Mouse (Mus musculus): ENCODE measurements around the gene Agfg1. TPM values are rescaled to one million over a fixed set of nuclear protein-coding genes. Genes with fewer than 3 reads are reported as not detected.

The Agfg1 gene
- polyA plus RNA-seq, 1 experiment, result 5.5 TPM

GRCm38 (mm10) chr1:82801105-82801783, 38.0 kb upstream of the Agfg1 start:
- no peaks in the 10 kb centered on the region for H3K9me3 ChIP-seq (ENCODE audit: control insufficient read depth, low read length)
- peaks cover 34% of the 10 kb centered on the region for H3K4me1 ChIP-seq (ENCODE audit: control insufficient read depth)
- H3K4me3 ChIP-seq (replicated peaks), result no peak overlapping the region
- TF ChIP-seq TAL1 (IDR thresholded peaks at IDR 0.05; ENCODE audit: low read length) (no peak), GATA1 (IDR thresholded peaks at IDR 0.05; ENCODE audit: low read length) (no peak)
- no peaks in the 10 kb centered on the region for H3K36me3 ChIP-seq (ENCODE audit: control insufficient read depth)
- peaks cover 33% of the 10 kb centered on the region for H3K27me3 ChIP-seq (ENCODE audit: control insufficient read depth)

GRCm38 (mm10) chr1:82803608-82804007, 35.7 kb upstream of the Agfg1 start:
- Histone ChIP-seq H3K4me1 (ENCODE audit: control insufficient read depth) (peaks cover 21% of the 10 kb centered on the region), H3K36me3 (ENCODE audit: control insufficient read depth) (no peaks in the 10 kb centered on the region), H3K27me3 (ENCODE audit: control insufficient read depth) (peaks cover 29% of the 10 kb centered on the region), H3K9me3 (ENCODE audit: control insufficient read depth, low read length) (no peaks in the 10 kb centered on the region), H3K4me3 (replicated peaks) (no peak overlapping the region)
- no peak for TF ChIP-seq GATA1 (IDR thresholded peaks at IDR 0.05; ENCODE audit: low read length)
- TF ChIP-seq TAL1 (IDR thresholded peaks at IDR 0.05; ENCODE audit: low read length), result no peak

- Histone ChIP-seq H3K9me3 (ENCODE audit: control insufficient read depth, low read length) (no peaks in the 10 kb centered on the region), H3K27me3 (ENCODE audit: control insufficient read depth) (peaks cover 26% of the 10 kb centered on the region)
- no peak for TF ChIP-seq GATA1 (IDR thresholded peaks at IDR 0.05; ENCODE audit: low read length)
- TF ChIP-seq TAL1 (IDR thresholded peaks at IDR 0.05; ENCODE audit: low read length), result no peak
Measured at GRCm38 (mm10) chr1:82804059-82804458, 35.2 kb upstream of the Agfg1 start.

GRCm38 (mm10) chr1:82806391-82806790, 32.9 kb upstream of the Agfg1 start:
- H3K9me3 ChIP-seq (ENCODE audit: control insufficient read depth, low read length), result no peaks in the 10 kb centered on the region
- TF ChIP-seq TAL1 (IDR thresholded peaks at IDR 0.05; ENCODE audit: low read length) (no peak), GATA1 (IDR thresholded peaks at IDR 0.05; ENCODE audit: low read length) (no peak)
- no peak overlapping the region for H3K4me3 ChIP-seq (replicated peaks)

More at GRCm38 (mm10) chr1:82804059-82804458, 35.2 kb upstream of the Agfg1 start:
- H3K4me3 ChIP-seq (replicated peaks), result no peak overlapping the region
- H3K4me1 ChIP-seq (ENCODE audit: control insufficient read depth), result peaks cover 26% of the 10 kb centered on the region
- no peaks in the 10 kb centered on the region for H3K36me3 ChIP-seq (ENCODE audit: control insufficient read depth)

GRCm38 (mm10) chr1:82807206-82807605, 32.1 kb upstream of the Agfg1 start:
- H3K4me3 ChIP-seq (replicated peaks), result no peak overlapping the region
- no peaks in the 10 kb centered on the region for H3K36me3 ChIP-seq (ENCODE audit: control insufficient read depth)
- peaks cover 49% of the 10 kb centered on the region for H3K4me1 ChIP-seq (ENCODE audit: control insufficient read depth)
- H3K27me3 ChIP-seq (ENCODE audit: control insufficient read depth), result peaks cover under 1% of the 10 kb centered on the region; the same call in 1 of the 2 replicates
- no peaks in the 10 kb centered on the region for H3K9me3 ChIP-seq (ENCODE audit: control insufficient read depth, low read length)
- no peak for TF ChIP-seq TAL1 (IDR thresholded peaks at IDR 0.05; ENCODE audit: low read length)
- no peak for TF ChIP-seq GATA1 (IDR thresholded peaks at IDR 0.05; ENCODE audit: low read length)

More at GRCm38 (mm10) chr1:82806391-82806790, 32.9 kb upstream of the Agfg1 start:
- H3K36me3 ChIP-seq (ENCODE audit: control insufficient read depth), result no peaks in the 10 kb centered on the region
- peaks cover 42% of the 10 kb centered on the region for H3K4me1 ChIP-seq (ENCODE audit: control insufficient read depth)
- peaks cover 8% of the 10 kb centered on the region for H3K27me3 ChIP-seq (ENCODE audit: control insufficient read depth)

GRCm38 (mm10) chr1:82808564-82808963, 30.7 kb upstream of the Agfg1 start:
- H3K36me3 ChIP-seq (ENCODE audit: control insufficient read depth), result no peaks in the 10 kb centered on the region
- no peaks in the 10 kb centered on the region for H3K9me3 ChIP-seq (ENCODE audit: control insufficient read depth, low read length)
- H3K4me3 ChIP-seq (replicated peaks), result no peak overlapping the region
- H3K27me3 ChIP-seq (ENCODE audit: control insufficient read depth), result no peaks in the 10 kb centered on the region
- TF ChIP-seq GATA1 (IDR thresholded peaks at IDR 0.05; ENCODE audit: low read length), result no peak
- no peak for TF ChIP-seq TAL1 (IDR thresholded peaks at IDR 0.05; ENCODE audit: low read length)
- peaks cover 61% of the 10 kb centered on the region for H3K4me1 ChIP-seq (ENCODE audit: control insufficient read depth)

GRCm38 (mm10) chr1:82811766-82812165, 27.5 kb upstream of the Agfg1 start:
- H3K9me3 ChIP-seq (ENCODE audit: control insufficient read depth, low read length), result no peaks in the 10 kb centered on the region
- no peak overlapping the region for H3K4me3 ChIP-seq (replicated peaks)
- H3K27me3 ChIP-seq (ENCODE audit: control insufficient read depth), result no peaks in the 10 kb centered on the region
- TF ChIP-seq GATA1 (IDR thresholded peaks at IDR 0.05; ENCODE audit: low read length) (no peak), TAL1 (IDR thresholded peaks at IDR 0.05; ENCODE audit: low read length) (no peak)
- peaks cover 72% of the 10 kb centered on the region for H3K4me1 ChIP-seq (ENCODE audit: control insufficient read depth)
- no peaks in the 10 kb centered on the region; the same call in 1 of the 2 replicates for H3K36me3 ChIP-seq (ENCODE audit: control insufficient read depth)

GRCm38 (mm10) chr1:82815941-82816716, 23.2 kb upstream of the Agfg1 start:
- Histone ChIP-seq H3K36me3 (ENCODE audit: control insufficient read depth) (peaks cover 5% of the 10 kb centered on the region), H3K4me1 (ENCODE audit: control insufficient read depth) (peaks cover 95% of the 10 kb centered on the region), H3K9me3 (ENCODE audit: control insufficient read depth, low read length) (no peaks in the 10 kb centered on the region), H3K27me3 (ENCODE audit: control insufficient read depth) (no peaks in the 10 kb centered on the region), H3K4me3 (replicated peaks) (peak overlapping the region; percentile 57)
- peak; percentile 93 for TF ChIP-seq TAL1 (IDR thresholded peaks at IDR 0.05; ENCODE audit: low read length)
- TF ChIP-seq GATA1 (IDR thresholded peaks at IDR 0.05; ENCODE audit: low read length), result peak; percentile 85

GRCm38 (mm10) chr1:82819366-82819765, 19.9 kb upstream of the Agfg1 start:
- H3K27me3 ChIP-seq (ENCODE audit: control insufficient read depth), result no peaks in the 10 kb centered on the region
- H3K4me1 ChIP-seq (ENCODE audit: control insufficient read depth), result peaks cover 99% of the 10 kb centered on the region

More at GRCm38 (mm10) chr1:82819366-82819765, 19.9 kb upstream of the Agfg1 start:
- no peaks in the 10 kb centered on the region for H3K9me3 ChIP-seq (ENCODE audit: control insufficient read depth, low read length)
- H3K4me3 ChIP-seq (replicated peaks), result peak overlapping the region; percentile 60
- H3K36me3 ChIP-seq (ENCODE audit: control insufficient read depth), result peaks cover 12% of the 10 kb centered on the region
- no peak for TF ChIP-seq TAL1 (IDR thresholded peaks at IDR 0.05; ENCODE audit: low read length)
- no peak for TF ChIP-seq GATA1 (IDR thresholded peaks at IDR 0.05; ENCODE audit: low read length)
